Mouse (Mus musculus): ENCODE data around the gene Srpx2. TPM values are rescaled to one million over a fixed set of nuclear protein-coding genes. Genes with fewer than 3 reads are reported as not detected.

Srpx2 gene
- polyA plus RNA-seq, 1 experiment: 2.1 TPM

GRCm38 (mm10) chrX:133921187-133921586, 13.0 kb downstream of the Srpx2 start:
- WGBS: 58% methylated on average over 4 of the region's 4 CpGs
- DNase-seq: no peak

GRCm38 (mm10) chrX:133926760-133927159, 18.5 kb downstream of the Srpx2 start:
- Histone ChIP-seq H3K4me3 (replicated peaks; ENCODE audit: insufficient read depth, low read depth, low read length) (no peak overlapping the region), H3K27me3 (ENCODE audit: control insufficient read depth, insufficient read depth, low read length) (no peaks in the 10 kb centered on the region), H3K4me1 (ENCODE audit: control insufficient read depth, insufficient read depth, low read length) (no peaks in the 10 kb centered on the region), H3K27ac (ENCODE audit: insufficient read depth, low read length) (no peak overlapping the region)
- 73% methylated on average over 5 of the region's 5 CpGs for WGBS
- no peak for DNase-seq
- TF ChIP-seq CTCF (IDR thresholded peaks at IDR 0.05; ENCODE audit: borderline replicate concordance, insufficient read depth, low read depth, low read length) (no peak), POLR2A (IDR thresholded peaks at IDR 0.05; ENCODE audit: borderline replicate concordance, insufficient read depth, low read length) (no peak)

More at GRCm38 (mm10) chrX:133921187-133921586, 13.0 kb downstream of the Srpx2 start:
- H3K4me1 ChIP-seq (ENCODE audit: control insufficient read depth, insufficient read depth, low read length): no peaks in the 10 kb centered on the region
- no peak overlapping the region for H3K27ac ChIP-seq (ENCODE audit: insufficient read depth, low read length)
- no peak for TF ChIP-seq CTCF (IDR thresholded peaks at IDR 0.05; ENCODE audit: borderline replicate concordance, insufficient read depth, low read depth, low read length)
- TF ChIP-seq POLR2A (IDR thresholded peaks at IDR 0.05; ENCODE audit: borderline replicate concordance, insufficient read depth, low read length): no peak
- H3K27me3 ChIP-seq (ENCODE audit: control insufficient read depth, insufficient read depth, low read length): no peaks in the 10 kb centered on the region
- H3K4me3 ChIP-seq (replicated peaks; ENCODE audit: insufficient read depth, low read depth, low read length): no peak overlapping the region

DNA sequence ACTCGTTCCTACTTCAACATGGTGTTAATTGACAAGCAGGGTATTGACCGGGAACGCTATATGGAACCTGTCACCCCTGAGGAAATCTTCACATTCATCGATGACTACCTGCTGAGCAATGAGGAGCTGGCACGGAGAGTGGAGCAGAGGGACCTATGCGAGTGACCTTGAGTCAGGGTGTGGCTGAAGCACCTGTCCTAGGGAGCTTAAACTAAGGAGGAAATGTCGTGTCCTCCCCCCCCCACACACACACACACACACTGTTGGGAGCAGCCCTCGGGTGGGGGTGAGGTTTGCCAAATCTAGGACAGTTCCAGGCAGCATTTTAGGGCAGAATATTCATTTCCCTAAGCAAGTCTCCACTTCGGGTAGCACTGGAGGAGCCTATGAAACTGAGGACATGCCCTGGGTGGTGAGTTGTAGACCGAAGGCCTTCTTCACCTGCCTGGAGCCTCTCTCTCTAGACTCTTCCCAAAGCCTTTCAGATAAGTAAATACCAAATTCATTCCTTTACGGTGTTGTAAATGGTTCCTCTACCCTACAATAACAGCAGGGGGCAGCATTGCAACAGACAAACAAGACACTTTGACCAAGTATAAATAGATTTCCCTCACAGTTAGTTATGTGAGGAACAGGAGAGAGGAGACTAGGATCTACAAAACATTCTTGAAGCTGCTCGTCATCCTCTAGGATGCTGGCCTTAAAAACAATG, 23.2 kb downstream of the Srpx2 start:
- DNase-seq: peak in 1 of 2 experiments; percentile 1
- TF ChIP-seq POLR2A (IDR thresholded peaks at IDR 0.05; ENCODE audit: borderline replicate concordance, insufficient read depth, low read length) (no peak), CTCF (IDR thresholded peaks at IDR 0.05; ENCODE audit: borderline replicate concordance, insufficient read depth, low read depth, low read length) (no peak)
- no peaks in the 10 kb centered on the region for H3K4me1 ChIP-seq (ENCODE audit: control insufficient read depth, insufficient read depth, low read length)
- 56% methylated on average over 12 of the region's 12 CpGs for WGBS
- H3K27me3 ChIP-seq (ENCODE audit: control insufficient read depth, insufficient read depth, low read length): no peaks in the 10 kb centered on the region
- H3K4me3 ChIP-seq (replicated peaks; ENCODE audit: insufficient read depth, low read depth, low read length): no peak overlapping the region
- H3K27ac ChIP-seq (ENCODE audit: insufficient read depth, low read length): no peak overlapping the region

GRCm38 (mm10) chrX:133936605-133937225, 28.5 kb downstream of the Srpx2 start:
- no peak for DNase-seq
- WGBS: 89% methylated on average over 4 of the region's 4 CpGs
- Histone ChIP-seq H3K27me3 (ENCODE audit: control insufficient read depth, insufficient read depth, low read length) (no peaks in the 10 kb centered on the region), H3K27ac (ENCODE audit: insufficient read depth, low read length) (no peak overlapping the region), H3K4me3 (replicated peaks; ENCODE audit: insufficient read depth, low read depth, low read length) (no peak overlapping the region), H3K4me1 (ENCODE audit: control insufficient read depth, insufficient read depth, low read length) (no peaks in the 10 kb centered on the region)
- no peak for TF ChIP-seq POLR2A (IDR thresholded peaks at IDR 0.05; ENCODE audit: borderline replicate concordance, insufficient read depth, low read length)

- no peaks in the 10 kb centered on the region for H3K27me3 ChIP-seq (ENCODE audit: control insufficient read depth, insufficient read depth, low read length)
- DNase-seq: no peak
- no peak overlapping the region for H3K4me3 ChIP-seq (replicated peaks; ENCODE audit: insufficient read depth, low read depth, low read length)
- WGBS: 7% methylated on average over 1 of the region's 1 CpGs
- no peaks in the 10 kb centered on the region for H3K4me1 ChIP-seq (ENCODE audit: control insufficient read depth, insufficient read depth, low read length)
- H3K27ac ChIP-seq (ENCODE audit: insufficient read depth, low read length): no peak overlapping the region
- TF ChIP-seq CTCF (IDR thresholded peaks at IDR 0.05; ENCODE audit: borderline replicate concordance, insufficient read depth, low read depth, low read length) (no peak), POLR2A (IDR thresholded peaks at IDR 0.05; ENCODE audit: borderline replicate concordance, insufficient read depth, low read length) (no peak)
Measured at GRCm38 (mm10) chrX:133939561-133939960, 31.3 kb downstream of the Srpx2 start.

GRCm38 (mm10) chrX:133947427-133947826, 39.2 kb downstream of the Srpx2 start:
- WGBS: 8% methylated on average over 3 of the region's 3 CpGs
- DNase-seq: peak; percentile 37 to 44

GRCm38 (mm10) chrX:133954661-133955060, 46.4 kb downstream of the Srpx2 start:
- Histone ChIP-seq H3K4me3 (replicated peaks; ENCODE audit: insufficient read depth, low read depth, low read length) (no peak overlapping the region), H3K27me3 (ENCODE audit: control insufficient read depth, insufficient read depth, low read length) (no peaks in the 10 kb centered on the region), H3K27ac (ENCODE audit: insufficient read depth, low read length) (no peak overlapping the region), H3K4me1 (ENCODE audit: control insufficient read depth, insufficient read depth, low read length) (no peaks in the 10 kb centered on the region)
- no peak for DNase-seq
- TF ChIP-seq POLR2A (IDR thresholded peaks at IDR 0.05; ENCODE audit: borderline replicate concordance, insufficient read depth, low read length): no peak
- no peak for TF ChIP-seq CTCF (IDR thresholded peaks at IDR 0.05; ENCODE audit: borderline replicate concordance, insufficient read depth, low read depth, low read length)
- 49% methylated on average over 7 of the region's 7 CpGs for WGBS

More at GRCm38 (mm10) chrX:133947427-133947826, 39.2 kb downstream of the Srpx2 start:
- no peaks in the 10 kb centered on the region for H3K27me3 ChIP-seq (ENCODE audit: control insufficient read depth, insufficient read depth, low read length)
- peak; percentile 79 for TF ChIP-seq CTCF (IDR thresholded peaks at IDR 0.05; ENCODE audit: borderline replicate concordance, insufficient read depth, low read depth, low read length)
- no peak for TF ChIP-seq POLR2A (IDR thresholded peaks at IDR 0.05; ENCODE audit: borderline replicate concordance, insufficient read depth, low read length)
- H3K27ac ChIP-seq (ENCODE audit: insufficient read depth, low read length): no peak overlapping the region
- no peaks in the 10 kb centered on the region for H3K4me1 ChIP-seq (ENCODE audit: control insufficient read depth, insufficient read depth, low read length)
- H3K4me3 ChIP-seq (replicated peaks; ENCODE audit: insufficient read depth, low read depth, low read length): no peak overlapping the region

DNA sequence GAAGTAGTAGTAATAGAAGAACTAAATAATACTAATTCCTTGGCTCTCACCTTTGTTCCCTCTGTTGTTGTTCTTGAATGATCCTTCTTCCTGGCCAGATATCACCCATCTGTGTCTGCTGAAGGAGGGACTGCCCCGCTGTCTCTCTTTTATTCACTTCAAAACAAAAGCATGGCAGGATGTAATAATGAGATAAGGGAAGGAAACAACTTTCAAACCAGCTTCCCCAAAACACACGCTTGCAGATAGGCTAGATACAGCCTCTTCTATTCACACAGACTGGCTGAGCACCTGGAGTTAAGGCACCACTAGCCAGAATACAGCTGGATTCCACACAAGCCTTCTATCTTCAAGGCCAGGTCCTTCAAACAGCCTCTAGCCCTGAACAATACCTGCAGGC, 52.4 kb downstream of the Srpx2 start:
- no peak overlapping the region for H3K4me3 ChIP-seq (replicated peaks; ENCODE audit: insufficient read depth, low read depth, low read length)
- no peak for DNase-seq
- H3K4me1 ChIP-seq (ENCODE audit: control insufficient read depth, insufficient read depth, low read length): no peaks in the 10 kb centered on the region
- 67% methylated on average over 2 of the region's 2 CpGs for WGBS
- no peak overlapping the region for H3K27ac ChIP-seq (ENCODE audit: insufficient read depth, low read length)
- TF ChIP-seq POLR2A (IDR thresholded peaks at IDR 0.05; ENCODE audit: borderline replicate concordance, insufficient read depth, low read length) (no peak), CTCF (IDR thresholded peaks at IDR 0.05; ENCODE audit: borderline replicate concordance, insufficient read depth, low read depth, low read length) (no peak)
- no peaks in the 10 kb centered on the region for H3K27me3 ChIP-seq (ENCODE audit: control insufficient read depth, insufficient read depth, low read length)
